Mouse (Mus musculus): ENCODE measurements around the gene Rabgap1l. TPM values are rescaled to one million over a fixed set of nuclear protein-coding genes. Genes with fewer than 3 reads are reported as not detected.

Rabgap1l gene
- polyA plus RNA-seq, 1 experiment from 2014 or later, result 12.0 TPM

- WGBS, result 80% methylated on average over 2 of the region's 2 CpGs
- Histone ChIP-seq H3K4me2 (ENCODE audit: low read length) (no peak overlapping the region), H3K4me3 (replicated peaks; ENCODE audit: low read depth, low read length) (no peak overlapping the region), H3K4me1 (replicated peaks; ENCODE audit: insufficient read depth, low read length) (peaks cover 6% of the 10 kb centered on the region; the same call in 1 of the 2 replicates), H3K36me3 (ENCODE audit: insufficient read depth, low read length) (peaks cover 23% of the 10 kb centered on the region), H3K27me3 (ENCODE audit: insufficient read depth, low read length) (no peaks in the 10 kb centered on the region), H3K9ac (ENCODE audit: low read depth, low read length) (no peak overlapping the region), H3K27ac (no peak overlapping the region), H3K9me3 (replicated peaks; ENCODE audit: low read length) (no peaks in the 10 kb centered on the region)
- DNase-seq (ENCODE audit: low spot score) (no peak), ATAC-seq (replicated peaks; ENCODE audit: low FRiP score, low read depth) (no peak)
- no peak for TF ChIP-seq CTCF (IDR thresholded peaks at IDR 0.05; ENCODE audit: low read depth)
Observed at GRCm38 (mm10) chr1:160209844-160210243, 583.2 kb downstream of the Rabgap1l start.

- peaks cover 34% of the 10 kb centered on the region for H3K36me3 ChIP-seq (ENCODE audit: insufficient read depth, low read length)
- no peak for DNase-seq (ENCODE audit: low spot score)
Observed at GRCm38 (mm10) chr1:160205486-160205885, 587.5 kb downstream of the Rabgap1l start.

GRCm38 (mm10) chr1:160195337-160195663, 597.7 kb downstream of the Rabgap1l start:
- Histone ChIP-seq H3K9ac (ENCODE audit: low read depth, low read length) (peak overlapping the region; percentile 95), H3K4me2 (ENCODE audit: low read length) (peak overlapping the region; percentile 64), H3K9me3 (replicated peaks; ENCODE audit: low read length) (no peaks in the 10 kb centered on the region), H3K4me3 (replicated peaks; ENCODE audit: low read depth, low read length) (peak overlapping the region; percentile 90), H3K27ac (peak overlapping the region; percentile 89), H3K36me3 (ENCODE audit: insufficient read depth, low read length) (0 out of 2 replicates have a peak, but pooled peaks cover 7% of the 10 kb centered on the region), H3K27me3 (ENCODE audit: insufficient read depth, low read length) (no peaks in the 10 kb centered on the region), H3K4me1 (replicated peaks; ENCODE audit: insufficient read depth, low read length) (no peaks in the 10 kb centered on the region)
- WGBS, result under 1% methylated on average over 13 of the region's 13 CpGs
- no peak for TF ChIP-seq CTCF (IDR thresholded peaks at IDR 0.05; ENCODE audit: low read depth)
- DNase-seq (ENCODE audit: low spot score) (no peak), ATAC-seq (replicated peaks; ENCODE audit: low FRiP score, low read depth) (no peak)

More at GRCm38 (mm10) chr1:160205486-160205885, 587.5 kb downstream of the Rabgap1l start:
- no peak overlapping the region for H3K27ac ChIP-seq
- no peak overlapping the region for H3K4me3 ChIP-seq (replicated peaks; ENCODE audit: low read depth, low read length)
- H3K4me1 ChIP-seq (replicated peaks; ENCODE audit: insufficient read depth, low read length), result no peaks in the 10 kb centered on the region
- H3K9me3 ChIP-seq (replicated peaks; ENCODE audit: low read length), result no peaks in the 10 kb centered on the region
- no peak overlapping the region for H3K9ac ChIP-seq (ENCODE audit: low read depth, low read length)
- TF ChIP-seq CTCF (IDR thresholded peaks at IDR 0.05; ENCODE audit: low read depth), result no peak
- no peaks in the 10 kb centered on the region for H3K27me3 ChIP-seq (ENCODE audit: insufficient read depth, low read length)
- ATAC-seq (replicated peaks; ENCODE audit: low FRiP score, low read depth), result no peak
- H3K4me2 ChIP-seq (ENCODE audit: low read length), result no peak overlapping the region

- Histone ChIP-seq H3K4me2 (ENCODE audit: low read length) (peak within 1 kb of the TSS; percentile 64), H3K9me3 (replicated peaks; ENCODE audit: low read length) (no peaks in the 10 kb centered on the region), H3K27ac (peak within 1 kb of the TSS; percentile 89), H3K9ac (ENCODE audit: low read depth, low read length) (peak within 1 kb of the TSS; percentile 95), H3K36me3 (ENCODE audit: insufficient read depth, low read length) (0 out of 2 replicates have a peak, but pooled peaks cover 7% of the 10 kb centered on the region), H3K4me1 (replicated peaks; ENCODE audit: insufficient read depth, low read length) (no peaks in the 10 kb centered on the region), H3K4me3 (replicated peaks; ENCODE audit: low read depth, low read length) (peak within 1 kb of the TSS; percentile 90), H3K27me3 (ENCODE audit: insufficient read depth, low read length) (no peaks in the 10 kb centered on the region)
- peak; percentile 100 for DNase-seq (ENCODE audit: low spot score)
- ATAC-seq (replicated peaks; ENCODE audit: low FRiP score, low read depth), result peak; percentile 100
- WGBS, result 6% methylated on average over 31 of the region's 31 CpGs
- peak; percentile 91 for TF ChIP-seq CTCF (IDR thresholded peaks at IDR 0.05; ENCODE audit: low read depth)
Observed at GRCm38 (mm10) chr1:160194529-160195336, 598.3 kb downstream of the Rabgap1l start, which contains the start of gene Mrps14. Gene Mrps14 (plus strand): TSS chr1:160195215.

- ATAC-seq (replicated peaks; ENCODE audit: low FRiP score, low read depth), result 0 out of 2 replicates have a peak, but pooled peaks have one; percentile 74
- no peak overlapping the region for H3K9ac ChIP-seq (ENCODE audit: low read depth, low read length)
- 9% methylated on average over 5 of the region's 5 CpGs for WGBS
Observed at GRCm38 (mm10) chr1:160184506-160184905, 608.5 kb downstream of the Rabgap1l start.

GRCm38 (mm10) chr1:160181216-160181615, 611.8 kb downstream of the Rabgap1l start:
- no peaks in the 10 kb centered on the region for H3K36me3 ChIP-seq (ENCODE audit: insufficient read depth, low read length)
- DNase-seq (ENCODE audit: low spot score), result no peak
- no peaks in the 10 kb centered on the region for H3K9me3 ChIP-seq (replicated peaks; ENCODE audit: low read length)
- H3K4me1 ChIP-seq (replicated peaks; ENCODE audit: insufficient read depth, low read length), result no peaks in the 10 kb centered on the region
- H3K4me2 ChIP-seq (ENCODE audit: low read length), result no peak overlapping the region
- 38% methylated on average over 4 of the region's 4 CpGs for WGBS
- H3K27ac ChIP-seq, result no peak overlapping the region
- H3K9ac ChIP-seq (ENCODE audit: low read depth, low read length), result no peak overlapping the region
- ATAC-seq (replicated peaks; ENCODE audit: low FRiP score, low read depth), result no peak
- H3K27me3 ChIP-seq (ENCODE audit: insufficient read depth, low read length), result no peaks in the 10 kb centered on the region
- no peak for TF ChIP-seq CTCF (IDR thresholded peaks at IDR 0.05; ENCODE audit: low read depth)
- H3K4me3 ChIP-seq (replicated peaks; ENCODE audit: low read depth, low read length), result no peak overlapping the region

More at GRCm38 (mm10) chr1:160184506-160184905, 608.5 kb downstream of the Rabgap1l start:
- TF ChIP-seq CTCF (IDR thresholded peaks at IDR 0.05; ENCODE audit: low read depth), result peak; percentile 86
- no peak overlapping the region for H3K4me3 ChIP-seq (replicated peaks; ENCODE audit: low read depth, low read length)
- no peaks in the 10 kb centered on the region for H3K9me3 ChIP-seq (replicated peaks; ENCODE audit: low read length)
- H3K27me3 ChIP-seq (ENCODE audit: insufficient read depth, low read length), result no peaks in the 10 kb centered on the region
- H3K4me2 ChIP-seq (ENCODE audit: low read length), result no peak overlapping the region
- peak; percentile 82 for DNase-seq (ENCODE audit: low spot score)
- no peaks in the 10 kb centered on the region for H3K36me3 ChIP-seq (ENCODE audit: insufficient read depth, low read length)
- H3K27ac ChIP-seq, result no peak overlapping the region
- no peaks in the 10 kb centered on the region for H3K4me1 ChIP-seq (replicated peaks; ENCODE audit: insufficient read depth, low read length)

All from kidney, postnatal 0 days (tissue).